Mouse (Mus musculus) natural killer cell, adult 2 months (primary cell): ENCODE data around the gene Tsc22d1.

Experiments used
- DNase-seq, 2 experiments: peaks; one replicate each; pipeline ENCODE4 v3.0.0; 2022; ENCODE audit warnings: low spot score in 2 of 2

Tsc22d1 gene

DNA sequence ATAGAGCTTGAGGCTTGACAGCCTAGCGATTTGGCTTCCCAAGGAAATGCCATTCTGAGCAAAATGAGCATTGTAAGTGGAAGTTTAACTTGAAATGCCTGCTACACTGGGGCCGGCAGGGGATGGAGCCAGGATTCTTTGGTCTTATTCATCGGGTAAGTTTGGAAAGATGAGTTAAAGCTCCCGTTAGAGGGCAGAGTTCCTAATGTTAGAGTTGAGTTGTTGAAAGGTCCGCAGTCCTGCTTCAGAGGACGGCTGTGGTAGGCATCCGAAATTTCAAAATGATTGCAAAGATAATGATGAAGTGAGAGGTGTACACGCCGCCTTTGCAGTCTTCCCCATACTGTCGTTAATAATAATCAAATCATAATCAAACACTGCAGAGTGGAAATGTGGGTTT is 27.4 kb downstream of the Tsc22d1 start:
- no peak for DNase-seq

- no peak for DNase-seq
Measured at GRCm38 (mm10) chr14:76448987-76449386, 34.2 kb downstream of the Tsc22d1 start.

- no peak for DNase-seq
Measured at GRCm38 (mm10) chr14:76451011-76451410, 36.2 kb downstream of the Tsc22d1 start.

DNA sequence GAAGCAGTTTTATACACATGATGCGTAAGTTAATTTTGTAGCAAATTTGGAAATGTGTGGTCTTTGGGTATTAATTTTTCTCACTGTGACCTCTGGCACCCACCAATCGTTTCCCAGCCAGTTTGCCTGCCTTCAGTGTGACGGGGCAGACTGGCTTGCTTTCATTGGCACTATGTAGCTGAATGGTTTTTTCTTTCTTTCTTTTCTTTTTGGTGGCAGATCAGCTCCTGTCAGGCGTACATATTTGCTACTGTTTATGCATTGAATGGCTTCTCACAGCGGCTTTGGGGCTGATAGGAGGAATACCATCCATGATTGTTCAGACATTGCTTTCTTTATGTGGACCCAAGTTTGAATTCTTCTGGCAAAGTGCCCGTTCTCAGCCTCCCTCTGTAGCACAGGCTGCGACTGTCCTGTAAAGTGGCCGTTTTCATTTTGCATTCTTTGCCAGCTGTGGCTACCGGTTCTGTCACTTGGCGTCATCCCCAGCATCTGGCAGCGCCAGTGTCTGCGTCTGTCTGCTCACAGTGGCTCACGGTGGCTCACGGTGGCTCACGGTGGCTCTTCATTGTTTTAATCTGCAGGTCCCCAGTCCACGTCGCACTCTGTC is 38.1 kb downstream of the Tsc22d1 start:
- DNase-seq, result no peak

GRCm38 (mm10) chr14:76454673-76455072 is 39.9 kb downstream of the Tsc22d1 start:
- DNase-seq, result no peak

GRCm38 (mm10) chr14:76455159-76455558 is 40.4 kb downstream of the Tsc22d1 start:
- DNase-seq, result no peak

DNA sequence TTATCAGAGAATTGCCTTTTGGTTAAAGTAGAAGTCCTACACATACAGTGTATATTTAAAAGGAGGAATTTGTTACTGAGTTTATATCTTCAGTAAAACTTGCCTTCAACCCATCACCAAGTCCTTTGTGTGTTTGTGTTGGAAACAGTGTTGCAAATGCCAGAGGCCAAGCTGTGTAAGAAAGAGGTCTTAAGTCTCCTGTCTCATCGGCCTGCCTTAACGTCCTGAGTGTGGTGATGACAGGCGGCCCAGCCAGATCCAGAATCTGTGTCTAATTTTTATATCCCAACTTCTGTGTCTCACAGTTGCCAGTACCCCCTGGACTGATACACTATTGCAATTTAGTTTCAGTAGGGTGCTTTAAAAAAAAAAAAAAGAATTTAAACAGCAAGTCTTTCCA is 42.9 kb downstream of the Tsc22d1 start:
- DNase-seq, result no peak

DNA sequence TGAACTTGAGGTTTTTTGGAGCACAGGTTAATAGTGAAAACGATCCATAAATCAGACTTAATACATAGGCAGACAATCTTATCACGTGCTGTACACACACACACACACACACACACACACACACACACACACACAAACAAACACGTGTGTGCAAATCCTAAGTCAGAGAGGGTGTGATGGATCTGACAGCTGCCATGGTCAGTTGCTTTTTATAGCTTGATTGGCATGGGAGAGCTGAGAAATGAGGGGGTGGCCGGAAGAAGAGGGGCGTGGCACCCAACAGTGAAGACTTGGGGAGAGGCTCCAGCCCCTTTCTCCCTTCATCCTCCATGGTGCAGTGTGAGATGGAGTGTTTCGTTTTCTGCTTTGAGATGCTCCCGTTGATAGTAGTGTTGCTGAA is 45.4 kb downstream of the Tsc22d1 start:
- DNase-seq, result no peak

DNA sequence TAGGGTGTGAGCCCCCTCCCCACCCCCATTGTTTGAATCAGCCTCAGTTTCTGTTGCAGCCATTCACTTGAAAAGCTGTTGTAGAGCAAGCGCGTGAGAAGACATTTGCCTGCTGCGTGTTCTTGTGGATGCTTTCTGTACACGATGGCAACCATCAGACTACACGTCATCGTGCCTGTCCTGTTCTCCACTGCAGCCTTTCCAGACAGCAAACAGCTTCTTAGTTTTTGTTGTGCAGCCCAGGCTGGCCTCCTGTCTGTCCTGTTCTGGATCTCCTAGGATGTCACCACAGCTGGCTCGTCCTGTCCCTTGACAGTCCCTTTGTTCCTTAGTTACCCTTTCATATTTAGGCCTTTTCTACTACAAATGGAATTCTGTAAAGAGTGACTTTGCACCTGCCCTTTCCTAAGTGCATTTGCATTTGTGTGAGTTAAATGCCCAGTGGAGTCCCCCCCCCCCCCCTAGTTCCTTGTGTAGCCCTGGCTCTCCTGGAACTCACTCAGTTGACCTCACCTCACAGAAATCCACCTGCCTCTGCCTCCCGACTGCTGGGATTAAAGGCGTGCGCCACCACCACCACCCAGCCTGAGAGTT is 46.5 kb downstream of the Tsc22d1 start:
- no peak for DNase-seq

- no peak for DNase-seq
Measured at GRCm38 (mm10) chr14:76463414-76464098, 48.8 kb downstream of the Tsc22d1 start.

- DNase-seq, result no peak
Measured at GRCm38 (mm10) chr14:76464967-76465366, 50.2 kb downstream of the Tsc22d1 start.

GRCm38 (mm10) chr14:76466641-76467323 is 52.0 kb downstream of the Tsc22d1 start:
- DNase-seq, result peak; percentile 29 to 42

GRCm38 (mm10) chr14:76467932-76468331 is 53.2 kb downstream of the Tsc22d1 start:
- no peak for DNase-seq

DNA sequence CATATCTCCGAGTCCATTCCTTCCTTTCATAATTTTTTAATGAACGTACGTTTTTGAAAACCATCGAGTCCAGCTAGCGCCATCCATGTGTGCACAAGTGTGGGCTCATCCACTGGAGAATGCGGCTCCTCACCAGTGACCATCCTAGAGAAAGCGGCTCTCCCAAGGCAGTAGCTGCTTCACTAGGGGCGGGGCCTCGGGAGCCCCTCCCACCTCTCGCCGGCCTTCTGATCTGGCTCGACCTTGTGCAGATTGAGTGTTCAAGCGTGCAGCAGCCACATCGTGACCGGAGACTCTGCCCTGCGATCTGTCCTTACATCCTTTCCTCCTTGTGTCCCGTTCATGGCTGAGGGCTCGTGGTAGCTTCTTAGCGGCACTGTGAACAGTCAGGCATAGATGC is 56.5 kb downstream of the Tsc22d1 start:
- no peak for DNase-seq

- no peak for DNase-seq
Measured at GRCm38 (mm10) chr14:76472487-76472886, 57.7 kb downstream of the Tsc22d1 start.

- DNase-seq, result peak; percentile 8 to 53
Measured at GRCm38 (mm10) chr14:76473404-76473803, 58.6 kb downstream of the Tsc22d1 start.

DNA sequence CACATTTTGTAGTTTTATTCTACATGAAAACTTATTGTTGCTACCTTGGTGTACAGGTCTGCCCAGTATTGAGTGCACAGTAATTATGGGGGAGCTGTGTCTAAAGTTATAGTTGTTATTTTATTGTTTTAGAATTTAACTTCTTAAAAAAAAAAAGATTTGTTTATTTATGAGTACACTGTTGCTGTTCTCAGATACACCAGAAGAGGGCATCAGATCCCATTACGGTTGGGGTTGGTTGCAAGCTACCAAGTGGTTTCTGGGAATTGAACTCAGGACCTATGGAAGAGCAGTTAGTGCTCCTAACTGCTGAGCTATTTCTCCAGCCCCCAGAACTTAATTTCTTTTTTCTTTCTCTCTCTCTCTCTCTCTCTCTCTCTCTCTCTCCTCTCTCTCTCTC is 59.4 kb downstream of the Tsc22d1 start:
- DNase-seq, result peak; percentile 5 to 17

GRCm38 (mm10) chr14:76476770-76477169 is 62.0 kb downstream of the Tsc22d1 start:
- no peak for DNase-seq

DNA sequence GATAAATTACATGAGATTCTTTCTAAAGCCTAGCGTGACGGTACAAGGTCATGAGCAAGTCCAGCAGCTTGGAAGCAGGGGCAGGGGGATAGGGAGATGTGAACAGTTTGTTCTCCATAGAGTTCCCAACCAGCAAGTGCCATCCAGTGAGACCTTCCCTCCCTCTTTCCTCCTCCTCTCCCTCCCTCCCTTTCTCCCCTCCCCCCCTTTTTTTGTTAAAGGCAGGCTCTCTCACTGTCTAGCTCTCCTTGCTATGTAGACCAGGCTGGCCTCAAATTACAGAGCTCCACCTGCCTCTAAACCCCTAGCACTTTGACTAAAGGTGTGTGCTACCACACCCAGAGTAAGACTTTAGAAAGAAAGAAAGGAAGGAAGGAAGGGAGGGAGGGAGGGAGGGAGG is 63.3 kb downstream of the Tsc22d1 start:
- no peak for DNase-seq

GRCm38 (mm10) chr14:76478616-76479015 is 63.9 kb downstream of the Tsc22d1 start:
- DNase-seq, result no peak

DNA sequence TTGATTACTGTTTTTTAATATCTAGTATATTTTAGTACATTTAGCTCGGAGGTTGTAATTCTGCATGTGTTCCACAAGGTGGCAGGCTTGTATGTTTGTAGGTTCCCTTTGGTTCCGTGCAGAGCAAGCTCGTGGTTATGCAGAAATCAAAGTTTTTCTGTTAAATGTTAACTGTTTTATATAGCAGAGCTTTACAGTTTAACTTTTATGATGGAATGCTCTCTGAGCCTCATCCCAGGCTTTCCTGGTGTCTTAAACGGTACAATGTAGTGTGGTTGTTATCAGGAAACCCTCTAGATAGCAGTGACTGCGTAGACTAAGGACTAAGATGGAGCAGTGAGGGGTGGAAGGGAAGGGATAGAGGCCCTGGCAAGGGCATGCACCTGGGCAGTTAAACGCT is 65.1 kb downstream of the Tsc22d1 start:
- DNase-seq, result peak; percentile 11 to 24

DNA sequence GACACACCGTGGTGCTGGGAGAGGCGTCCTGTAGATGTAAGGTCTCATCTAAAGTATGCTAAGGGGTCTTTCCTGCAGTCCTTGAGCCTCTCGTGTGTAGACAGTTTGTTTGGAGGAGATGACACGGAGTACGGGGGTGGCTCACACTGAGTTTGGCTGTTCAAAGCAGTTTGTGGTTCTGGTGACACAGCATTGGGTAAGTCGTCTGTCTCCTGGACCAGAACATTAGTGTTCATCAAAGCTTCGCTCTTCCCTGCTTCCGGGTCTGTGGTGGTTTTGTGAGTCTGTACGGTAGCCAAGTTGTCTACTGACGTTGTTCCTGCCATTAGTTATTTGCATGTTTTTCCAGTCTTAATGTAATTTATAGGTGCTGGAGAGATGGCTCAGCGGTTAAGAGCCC is 65.7 kb downstream of the Tsc22d1 start:
- DNase-seq, result no peak

- DNase-seq, result no peak
Measured at GRCm38 (mm10) chr14:76483701-76484100, 68.9 kb downstream of the Tsc22d1 start.
